Mouse (Mus musculus) adrenal gland, adult 18-20 months (tissue): ENCODE measurements around the gene Ermp1. TPM values are rescaled to one million over a fixed set of nuclear protein-coding genes. Genes with fewer than 3 reads are reported as not detected.
A peak's percentile ranks its signal among the peaks of the same experiment; 100 is the strongest.

ENCODE experiments used
- DNase-seq, 2 experiments: peaks; one replicate each; pipeline ENCODE4 v3.0.0; 2021 to 2022; ENCODE audit warnings: low spot score in 2 of 2
- total RNA-seq, 2 experiments: library from RNA; stranded (reverse); gene quantifications; 1 replicate in 1 of 2; 2 replicates in 1 of 2; pipeline ENCODE4 v1.2.3; 2021

Gene Ermp1
- total RNA-seq, 2 experiments from 2014 or later, result 55.5 to 62.7 TPM

GRCm38 (mm10) chr19:29663780-29664179 lies 15.6 kb upstream of the Ermp1 start:
- DNase-seq, result no peak

GRCm38 (mm10) chr19:29661974-29662580 lies 13.9 kb upstream of the Ermp1 start:
- DNase-seq, result no peak

DNA sequence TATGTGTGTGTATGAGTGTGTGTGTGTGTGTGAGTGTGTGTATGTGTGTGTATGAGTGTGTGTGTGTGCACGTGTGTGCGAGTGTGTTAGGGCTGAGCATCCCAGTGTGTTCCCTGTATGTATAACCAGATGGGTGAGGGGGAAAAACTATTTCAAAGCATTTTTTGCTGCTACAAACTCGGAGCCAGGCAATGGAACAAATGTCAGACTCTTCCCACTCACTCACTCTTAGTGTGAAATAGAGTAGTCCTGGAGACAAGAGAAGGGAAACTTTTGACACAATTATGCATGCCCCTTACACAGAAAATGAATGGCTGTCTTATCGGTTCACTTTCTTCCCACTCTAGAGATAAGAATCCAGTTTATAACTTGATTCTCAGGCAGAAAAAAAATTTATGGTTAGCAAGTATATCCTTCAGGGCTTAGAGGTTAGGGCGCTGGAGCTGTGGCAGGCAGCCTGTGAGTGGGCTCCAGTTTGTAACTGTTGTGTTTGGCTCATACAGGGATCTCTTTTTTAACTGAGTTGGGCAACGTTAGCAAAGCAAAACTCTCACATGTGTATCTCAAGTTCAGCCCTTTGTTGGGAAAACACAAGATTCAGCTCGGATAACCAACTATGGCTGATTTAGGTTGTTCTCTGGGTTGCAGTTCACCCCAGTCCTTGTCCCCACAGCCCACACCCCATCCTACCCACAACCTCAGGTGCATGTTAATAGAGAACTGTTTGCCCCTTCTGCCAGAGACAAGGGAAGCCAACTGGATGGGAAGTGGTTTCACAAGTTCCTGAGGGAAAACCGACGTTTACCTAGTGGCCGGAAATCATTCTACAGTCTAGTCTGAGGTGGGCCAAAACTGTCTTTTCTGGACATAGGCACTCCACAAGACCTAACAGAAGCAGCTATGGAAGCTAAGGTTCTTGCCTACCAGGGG lies 12.9 kb upstream of the Ermp1 start:
- no peak for DNase-seq

GRCm38 (mm10) chr19:29659705-29660104 lies 11.5 kb upstream of the Ermp1 start:
- DNase-seq, result no peak

DNA sequence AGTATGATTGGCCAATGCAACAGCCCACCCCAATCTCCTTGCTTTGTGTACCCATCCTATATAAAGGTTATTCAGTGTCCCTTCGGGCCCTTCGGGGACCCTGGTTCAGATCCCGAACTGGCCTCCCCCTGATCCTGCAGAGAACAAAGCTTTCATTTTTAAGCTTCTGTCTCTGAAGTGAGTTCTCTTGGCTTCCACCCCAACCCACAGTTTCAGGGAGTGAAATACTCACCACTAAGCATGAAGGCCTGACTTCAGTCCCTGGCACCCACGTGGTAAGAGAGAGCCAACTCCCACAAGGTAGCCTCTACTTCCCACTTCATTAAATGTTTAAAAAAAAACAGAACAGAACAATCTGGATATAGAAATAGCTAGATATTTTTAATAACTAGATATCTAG lies 10.6 kb upstream of the Ermp1 start:
- no peak for DNase-seq

DNA sequence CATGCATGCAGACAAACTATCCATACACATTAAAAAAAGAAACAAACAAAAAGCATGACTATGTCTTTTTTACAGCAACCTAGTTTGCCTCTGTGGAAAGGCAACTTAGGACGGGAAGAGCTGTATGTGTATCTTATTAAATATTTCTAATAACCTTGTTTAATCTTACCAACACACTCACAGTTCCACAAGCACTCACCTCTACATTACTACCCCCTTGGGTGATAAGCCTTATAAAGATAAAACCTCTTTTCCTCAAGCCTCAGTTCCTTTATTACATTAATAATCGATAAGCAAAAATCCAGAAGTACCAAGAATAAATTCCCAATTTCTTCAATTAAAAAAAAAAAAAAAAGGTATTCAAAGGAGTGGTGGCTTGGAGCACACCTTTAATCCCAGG lies 9.3 kb upstream of the Ermp1 start:
- no peak for DNase-seq

- no peak for DNase-seq
Observed at GRCm38 (mm10) chr19:29657033-29657432, 8.8 kb upstream of the Ermp1 start.

- no peak for DNase-seq
Observed at GRCm38 (mm10) chr19:29656620-29657019, 8.4 kb upstream of the Ermp1 start.

DNA sequence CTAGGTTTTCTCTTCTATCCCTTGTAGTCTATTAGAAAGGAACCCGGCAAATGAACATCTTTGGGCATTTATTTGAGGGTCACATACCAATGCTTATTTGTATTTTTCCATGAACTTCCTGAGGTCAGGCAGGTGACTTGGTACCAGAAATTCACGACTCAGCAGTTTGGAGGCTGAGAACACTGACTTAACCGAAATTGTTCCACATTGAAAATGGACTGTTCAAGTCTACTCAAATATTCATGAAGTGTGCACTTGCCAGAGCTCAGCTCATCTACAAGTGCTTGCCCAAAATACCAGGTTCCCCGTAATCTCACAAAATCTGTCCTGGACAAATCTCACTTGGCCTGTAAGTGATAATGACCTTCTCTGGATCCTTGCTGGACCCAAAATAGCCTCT lies 7.8 kb upstream of the Ermp1 start:
- no peak for DNase-seq

DNA sequence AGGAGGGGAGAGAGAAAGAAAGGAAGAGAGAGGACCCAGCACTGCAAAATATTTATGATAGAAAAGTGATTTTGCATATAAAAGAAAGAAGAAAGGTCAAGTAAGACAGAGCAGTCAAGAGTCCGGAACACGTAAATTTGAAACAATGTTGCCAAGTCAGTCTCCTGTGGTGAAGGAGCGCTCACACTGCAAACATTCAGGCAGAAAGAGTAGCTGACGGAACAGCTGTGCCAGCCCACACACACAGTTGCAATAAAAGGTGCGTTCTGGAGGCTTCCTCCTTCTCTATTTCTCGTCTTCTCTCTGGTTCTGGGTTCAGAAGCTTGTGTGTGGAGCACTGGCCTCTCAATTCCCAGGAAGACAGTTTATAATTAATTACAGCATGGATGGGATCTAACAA lies 6.9 kb upstream of the Ermp1 start:
- DNase-seq, result no peak

DNA sequence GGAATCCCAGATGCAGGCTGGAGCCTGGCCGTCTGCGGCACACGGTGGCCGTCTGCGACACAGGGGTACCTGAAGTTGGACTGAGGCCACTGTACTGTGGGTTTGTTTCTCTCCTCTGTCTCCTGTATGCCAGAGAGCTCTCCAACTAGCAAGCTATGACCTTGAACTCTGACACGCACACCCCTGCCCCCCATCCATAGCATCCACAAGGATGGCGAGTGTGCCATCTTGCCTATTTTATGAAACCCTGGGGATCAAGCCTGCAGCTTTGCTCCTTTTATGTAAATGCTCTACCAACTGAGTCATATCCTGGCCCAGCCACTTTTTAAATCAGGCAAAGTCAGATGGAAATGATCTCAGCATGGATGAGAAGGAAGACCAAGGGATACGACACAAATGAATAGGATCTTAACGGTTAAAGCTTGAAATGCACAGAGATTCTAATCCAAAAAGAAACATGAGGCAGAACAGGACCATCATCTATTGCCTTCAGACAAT lies 5.6 kb upstream of the Ermp1 start:
- no peak for DNase-seq

DNA sequence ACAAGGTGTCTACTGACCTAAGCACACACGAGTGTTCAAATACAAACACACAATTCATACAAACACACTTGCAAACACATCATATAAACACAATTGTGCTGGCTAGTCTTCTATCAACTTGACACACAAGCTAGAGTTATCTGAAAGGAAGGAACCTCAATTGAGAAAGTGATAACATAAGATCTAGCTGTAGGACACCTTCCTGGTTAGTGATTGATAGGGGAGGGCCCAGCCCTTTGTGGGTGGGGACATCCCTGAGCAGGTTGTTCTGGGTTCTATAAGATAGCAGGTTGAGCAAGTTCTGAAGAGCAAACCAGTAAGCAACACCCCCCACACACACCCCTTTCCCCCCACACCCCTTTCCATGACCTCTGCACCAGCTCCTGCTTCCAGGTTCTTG lies 1.5 kb upstream of the Ermp1 start:
- no peak for DNase-seq

- no peak for DNase-seq
Observed at GRCm38 (mm10) chr19:29648550-29648914, 317 bp upstream of the Ermp1 start.

DNA sequence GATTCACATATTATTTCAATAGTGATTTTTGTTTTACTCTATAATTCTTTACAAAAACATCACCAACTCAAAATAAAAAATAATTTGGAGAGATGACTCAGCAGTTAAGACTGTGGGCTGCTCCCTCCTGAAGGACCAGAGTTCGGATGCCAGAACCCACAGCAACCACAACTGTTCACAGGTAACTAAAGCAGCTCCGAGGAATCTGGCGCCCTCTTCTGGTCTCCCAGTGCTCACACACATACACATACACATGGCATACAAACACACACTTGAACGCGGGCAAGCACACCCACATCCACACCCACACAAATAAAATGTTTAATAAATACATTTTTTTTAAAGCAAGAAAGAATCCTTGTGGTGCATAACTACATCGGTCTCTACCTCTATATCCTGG lies 3.5 kb downstream of the Ermp1 start:
- no peak for DNase-seq

DNA sequence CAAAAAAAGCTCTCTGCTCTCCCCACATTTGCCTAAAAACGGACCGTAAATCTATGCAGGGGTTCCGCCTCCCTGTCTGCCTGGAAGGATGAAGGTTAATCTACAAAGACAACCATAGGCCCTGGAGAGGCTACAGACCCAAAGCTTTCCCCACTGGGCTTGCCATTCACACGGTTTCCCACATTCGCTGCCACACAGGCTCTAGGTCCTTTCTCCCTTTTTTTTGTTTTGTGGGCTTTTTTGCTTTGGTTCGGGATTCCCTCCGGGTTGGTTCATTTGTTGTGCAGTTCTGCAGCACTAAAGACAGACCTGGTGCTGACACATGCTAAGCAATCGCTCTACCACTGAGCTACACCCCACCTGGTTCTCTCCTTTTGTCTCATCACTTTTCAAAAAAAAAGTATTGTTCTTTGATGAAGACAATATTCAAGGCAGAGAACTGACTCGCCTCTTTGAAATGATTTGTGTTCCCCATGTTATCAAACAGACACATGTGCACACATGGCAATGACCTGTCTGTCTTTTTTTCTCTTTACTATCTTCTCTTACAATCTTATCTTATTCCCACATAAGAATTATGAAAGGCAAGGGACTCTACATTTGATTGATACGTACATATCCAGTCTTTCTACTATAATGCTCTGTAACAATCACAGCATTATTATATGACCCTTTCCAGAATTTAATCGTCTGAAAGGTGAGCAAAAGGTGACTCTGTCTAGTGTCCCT lies 4.9 kb downstream of the Ermp1 start:
- DNase-seq, result no peak

DNA sequence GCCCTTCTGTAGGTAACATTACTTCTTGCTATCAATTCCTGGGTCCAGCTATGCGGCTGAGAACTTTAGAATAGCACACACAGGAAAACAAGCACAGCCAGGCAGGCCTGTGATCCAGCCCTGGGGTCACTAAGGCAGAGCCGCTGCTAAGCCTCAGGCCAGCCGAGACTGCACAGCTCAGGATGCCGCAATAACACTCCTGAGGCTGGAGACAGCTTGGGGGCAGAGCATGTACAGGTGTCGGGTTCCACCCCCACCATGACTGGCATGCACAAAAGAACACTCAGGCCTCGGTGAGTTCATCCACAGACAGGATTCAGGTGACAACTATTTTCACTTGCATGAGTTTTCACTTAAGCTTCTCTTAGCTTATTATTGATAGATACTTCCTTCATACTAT lies 6.0 kb downstream of the Ermp1 start:
- DNase-seq, result no peak

DNA sequence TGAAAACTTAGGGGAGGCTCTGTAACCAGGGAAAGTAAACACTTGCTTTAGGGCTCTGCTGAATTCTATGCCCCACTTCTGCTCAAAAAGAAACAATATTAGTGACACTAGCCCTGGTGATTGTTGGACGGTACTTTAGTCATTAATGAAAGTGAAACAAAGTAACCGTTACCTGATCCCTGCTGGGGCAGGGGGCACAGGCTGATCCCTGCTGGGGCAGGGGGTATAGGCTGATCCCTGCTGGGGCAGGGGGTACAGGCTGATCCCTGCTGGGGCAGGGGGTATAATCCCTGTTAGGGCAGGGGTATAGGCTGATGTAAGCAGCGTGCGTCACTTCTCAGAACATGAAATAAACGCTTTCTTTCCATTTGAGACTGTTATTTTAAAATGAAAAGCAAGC lies 6.7 kb downstream of the Ermp1 start:
- DNase-seq, result no peak

DNA sequence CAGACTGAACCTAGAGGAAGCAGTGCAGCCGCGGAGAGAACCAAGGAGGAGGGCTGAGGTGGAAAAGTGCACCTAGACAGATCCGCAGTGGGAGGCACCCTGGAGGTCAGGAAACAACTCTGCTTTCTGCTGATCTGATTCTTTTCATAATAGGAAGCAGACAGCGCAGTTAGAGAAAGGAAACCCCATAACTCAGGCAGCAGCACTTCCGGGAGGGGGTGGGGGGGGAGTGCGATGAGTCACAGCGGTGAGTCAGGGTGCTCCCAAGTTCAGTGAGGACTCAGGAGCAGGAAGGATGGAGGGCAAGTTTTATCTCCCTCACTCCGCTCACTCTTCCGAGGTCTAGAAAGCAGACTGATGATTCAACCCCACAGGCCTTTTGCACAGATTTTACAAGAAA lies 7.2 kb downstream of the Ermp1 start:
- peak in 1 of 2 experiments; percentile 28 for DNase-seq

GRCm38 (mm10) chr19:29612102-29612501 lies 36.1 kb downstream of the Ermp1 start:
- DNase-seq, result no peak

DNA sequence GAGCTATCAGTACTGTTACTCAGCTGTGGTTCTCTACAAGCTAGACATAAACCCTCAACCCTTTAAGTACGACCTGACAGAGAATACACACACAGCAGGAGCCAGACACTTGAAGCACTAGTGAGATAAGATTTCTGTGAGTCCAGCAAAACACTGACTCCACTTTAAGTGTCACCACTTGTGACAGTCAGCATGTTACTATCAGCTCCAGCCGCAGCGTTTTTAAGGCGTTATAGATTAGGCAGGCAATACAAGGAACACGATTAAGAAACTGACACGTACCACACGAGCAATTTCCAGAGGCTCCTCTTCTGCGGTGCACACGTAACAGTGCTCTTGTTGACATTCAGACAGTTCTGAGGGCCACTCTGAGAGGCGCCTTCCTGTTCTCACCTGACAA lies 37.3 kb downstream of the Ermp1 start:
- no peak for DNase-seq

DNA sequence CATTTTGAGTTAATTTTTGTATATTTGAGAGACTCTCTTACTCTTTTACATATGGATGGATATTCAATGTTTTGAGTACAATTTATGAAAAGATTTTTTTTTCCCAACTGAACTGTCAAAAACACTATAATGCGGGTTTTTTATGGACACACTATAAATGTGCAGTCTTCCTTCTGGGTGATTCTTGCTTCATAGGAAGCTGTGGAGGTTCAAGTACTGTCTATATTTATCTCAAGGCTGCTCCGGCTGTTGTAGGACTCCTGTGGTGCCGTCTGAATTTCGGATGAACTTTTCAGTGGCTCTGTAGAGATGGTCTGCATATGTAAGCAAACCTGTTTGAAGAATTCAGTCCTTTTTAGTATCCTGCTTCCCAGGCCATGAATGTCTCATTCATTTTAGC lies 40.0 kb downstream of the Ermp1 start:
- no peak for DNase-seq

- no peak for DNase-seq
Observed at GRCm38 (mm10) chr19:29607521-29607920, 40.7 kb downstream of the Ermp1 start.
